In the genomic region with DNA sequence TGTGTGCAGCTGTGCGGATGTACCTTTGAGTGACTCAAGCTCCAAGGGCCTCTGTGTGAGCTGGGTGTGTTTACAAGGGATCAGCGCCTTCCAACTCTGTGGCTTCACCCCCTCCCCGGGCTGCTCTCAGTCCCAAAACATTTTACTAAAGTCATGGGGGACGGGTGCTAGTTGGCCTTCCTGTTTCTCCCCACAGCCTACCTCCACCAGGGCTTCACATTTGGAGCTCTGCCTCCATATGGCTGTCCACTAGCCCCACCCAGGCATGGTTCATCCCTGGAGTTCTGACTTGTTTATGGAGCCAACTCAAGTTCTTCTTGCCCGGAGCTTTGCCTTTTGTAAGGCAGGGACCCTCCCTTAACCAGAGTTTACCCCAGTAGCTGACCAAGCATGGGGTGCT, we compare ENCODE assay signal across 27 mouse cellular contexts. TPM values are rescaled to one million over a fixed set of nuclear protein-coding genes. Genes with fewer than 3 reads are reported as not detected.
DNase-seq lines count a peak whose midpoint lies in the region; TF ChIP-seq lines count a peak whose summit lies in the region.
"Had no signal": no experiment of that assay in that cellular context is flagged by ENCODE, and none has a peak within 500 bp of the region (broad histone marks: within the 10 kb centered on the region; RNA-seq: fewer than 3 reads in every experiment).

No protein-coding gene starts in this region.

- peaks cover 9% of the 10 kb centered on the region for H3K36me3 ChIP-seq in heart, adult 2 months (ENCODE audit: control insufficient read depth, insufficient read depth, low read length)
- H3K36me3 ChIP-seq in ES-Bruce4 (ENCODE audit: control insufficient read depth, insufficient read depth, low read length, poor library complexity, severe bottlenecking), result peaks cover 2% of the 10 kb centered on the region; the same call in 1 of the 2 replicates

- no peak overlapping the region for H3K9ac ChIP-seq in heart, adult 2 months (ENCODE audit: low read depth, low read length)
- H3K9ac ChIP-seq in ES-Bruce4 (ENCODE audit: low read depth, poor library complexity, severe bottlenecking), result no peak overlapping the region
- H3K9ac ChIP-seq: embryonic facial prominence, embryonic 13.5 days; forebrain, embryonic 12.5 days; forebrain, embryonic 15.5 days; heart, embryonic 12.5 days; heart, embryonic 15.5 days; hindbrain, embryonic 13.5 days; intestine, embryonic 15.5 days had no signal

- intact Hi-C loops in heart, adult 2 months (cut with DNase I), result loop anchor here (10.0 kb wide), 1 partner anchor 46 kb away; no protein-coding TSS in a partner anchor

- peak; percentile 10 to 13 for DNase-seq in cerebellum, postnatal 25 days
- DNase-seq in cerebellum, adult 9-10 months, result no peak
- DNase-seq in heart, adult 11 months, result peak; percentile 91
- DNase-seq in heart, adult 2 months, result no peak
- peak; percentile 7 to 13 for DNase-seq in B cell, adult 2 months
- DNase-seq in ovary, postnatal 36 days (ENCODE audit: low spot score), result no peak
- DNase-seq: adrenal gland, adult 2 months; adrenal gland, postnatal 25 days; cerebellum, adult 8-10 months; cerebellum, postnatal 14 days; gastrocnemius, postnatal 25 days; heart, postnatal 10 days; heart, postnatal 36 days; kidney, adult 11 months; kidney, adult 8-10 months had no signal

- no peaks in the 10 kb centered on the region for H3K9me3 ChIP-seq in ES-Bruce4 (replicated peaks; ENCODE audit: control insufficient read depth, insufficient read depth, low read length, poor library complexity, severe bottlenecking)
- H3K9me3 ChIP-seq: embryonic facial prominence, embryonic 13.5 days; forebrain, embryonic 12.5 days; forebrain, embryonic 15.5 days; G1E; heart, embryonic 12.5 days; heart, embryonic 15.5 days; hindbrain, embryonic 10.5 days; hindbrain, embryonic 13.5 days; intestine, embryonic 15.5 days had no signal

- TF ChIP-seq CTCF in heart, adult 2 months (IDR thresholded peaks at IDR 0.05), result no peak
- TF ChIP-seq CTCF in ES-Bruce4 (IDR thresholded peaks at IDR 0.05; ENCODE audit: low read depth, low read length), result no peak

- H3K79me2 ChIP-seq in heart, adult 2 months (replicated peaks; ENCODE audit: control insufficient read depth, insufficient read depth, low read length), result no peaks in the 10 kb centered on the region

- H3K4me3 ChIP-seq in heart, adult 2 months, result no peak overlapping the region
- no peak overlapping the region for H3K4me3 ChIP-seq in ES-Bruce4 (ENCODE audit: low read depth, low read length)
- H3K4me3 ChIP-seq: embryonic facial prominence, embryonic 13.5 days; erythroblast, embryonic 14.5 days; forebrain, embryonic 12.5 days; forebrain, embryonic 15.5 days; heart, embryonic 12.5 days; heart, embryonic 15.5 days; hindbrain, embryonic 10.5 days; hindbrain, embryonic 13.5 days; intestine, embryonic 15.5 days had no signal

- WGBS in heart, adult 2 months, result 77% methylated on average over 5 of the region's 5 CpGs

- peaks cover 14% of the 10 kb centered on the region for H3K4me1 ChIP-seq in heart, adult 2 months (ENCODE audit: control insufficient read depth, insufficient read depth, low read length)
- H3K4me1 ChIP-seq in ES-Bruce4 (ENCODE audit: control insufficient read depth, insufficient read depth, low read length), result peaks cover 15% of the 10 kb centered on the region
- H3K4me1 ChIP-seq: embryonic facial prominence, embryonic 13.5 days; forebrain, embryonic 12.5 days; forebrain, embryonic 15.5 days; hindbrain, embryonic 10.5 days; hindbrain, embryonic 13.5 days had no signal

- H3K27me3 ChIP-seq in heart, adult 2 months (ENCODE audit: control insufficient read depth, insufficient read depth, low read length), result no peaks in the 10 kb centered on the region
- no peaks in the 10 kb centered on the region for H3K27me3 ChIP-seq in ES-Bruce4 (ENCODE audit: control insufficient read depth, insufficient read depth, low read length, poor library complexity, severe bottlenecking)
- H3K27me3 ChIP-seq: embryonic facial prominence, embryonic 13.5 days; forebrain, embryonic 12.5 days; forebrain, embryonic 15.5 days; heart, embryonic 12.5 days; heart, embryonic 15.5 days; hindbrain, embryonic 13.5 days; intestine, embryonic 15.5 days; Patski had no signal

- no peak for TF ChIP-seq POLR2A in heart, adult 2 months (IDR thresholded peaks at IDR 0.05; ENCODE audit: insufficient read depth, low read depth, low read length)
- no peak for TF ChIP-seq POLR2A in ES-Bruce4 (IDR thresholded peaks at IDR 0.05; ENCODE audit: insufficient read depth, low read length)

- no peak overlapping the region for H3K27ac ChIP-seq in heart, adult 2 months
- H3K27ac ChIP-seq in ES-Bruce4 (ENCODE audit: insufficient read depth, low read length), result peak overlapping the region; percentile 5; the same call in 1 of the 2 replicates
- H3K27ac ChIP-seq: embryonic facial prominence, embryonic 13.5 days; forebrain, embryonic 12.5 days; forebrain, embryonic 15.5 days; heart, embryonic 15.5 days; hindbrain, embryonic 10.5 days; hindbrain, embryonic 13.5 days; intestine, embryonic 15.5 days had no signal

- TF ChIP-seq EP300 in heart, adult 2 months (IDR thresholded peaks at IDR 0.05; ENCODE audit: insufficient read depth, low read depth, low read length), result no peak
- TF ChIP-seq EP300 in ES-Bruce4 (IDR thresholded peaks at IDR 0.05; ENCODE audit: insufficient read depth, low read depth, low read length), result no peak

RNA-seq across cellular contexts. Expression of gene Mef2d, which starts 28.2 kb away (rescaled TPM):
- total RNA-seq in heart, adult 2 months (2021), result 100 to 1,000 TPM; 118 to 129 TPM
- 119 and 122 TPM in 2 replicates for polyA plus RNA-seq in heart, adult 2 months (2012; rRNA removed)
- 41.5 and 48.1 TPM in 2 replicates for polyA plus RNA-seq in ES-Bruce4 (2011; ENCODE audit: insufficient read depth, insufficient read length, low read depth, missing spikeins)

Comparison
In these comparisons a context has a peak if more than half of its experiments do, and no peak if none do; other contexts are left out.
1. DNase-seq: peak in cerebellum, postnatal 25 days (2 of 2), heart, adult 11 months (single experiment) and B cell, adult 2 months (2 of 2); none in cerebellum, adult 9-10 months (single experiment), heart, adult 2 months (0 of 2) and ovary, postnatal 36 days (single experiment).